Mouse (Mus musculus) testis, adult 10 weeks (tissue): ENCODE data around the gene Wdr5b. TPM values are rescaled to one million over a fixed set of nuclear protein-coding genes. Genes with fewer than 3 reads are reported as not detected.

Experiments
- polyA plus RNA-seq: library from polyadenylated mRNA; stranded (reverse); fragments of 350-450 nt; fragmentation: Illumina TruSeq; extraction: RNeasy Lipid Tissue Mini Kit (QIAGEN cat#74804); gene quantifications from one replicate; pipeline ENCODE4 v1.2.3, GENCODE M21; 2014; ENCODE audit warnings: low read depth, low replicate concordance

Wdr5b gene
- 3.9 TPM for polyA plus RNA-seq

GRCm38 (mm10) chr16:36040640-36041624, at the start of gene Wdr5b:
TSS of gene Wdr5b (plus strand) at chr16:36041190.

GRCm38 (mm10) chr16:36071450-36072379, 30.7 kb downstream of the Wdr5b start, which contains the start of the genes Fam162a and Ccdc58:
TSS of gene Fam162a (minus strand) at chr16:36071594.
TSS of gene Ccdc58 (plus strand) at chr16:36071685.

Other genes with a start within 250 kb of the Wdr5b start
- 1.2 TPM for gene Parp14, start 169.6 kb upstream of the Wdr5b start, polyA plus RNA-seq
- gene Parp9, start 102.7 kb upstream of the Wdr5b start, polyA plus RNA-seq, result 1.6 TPM
- 1.3 TPM for gene Dtx3l, start 102.0 kb upstream of the Wdr5b start, polyA plus RNA-seq
- gene Kpna1, start 62.4 kb upstream of the Wdr5b start, polyA plus RNA-seq, result 54.2 TPM
- gene Fam162a, start 30.4 kb downstream of the Wdr5b start, polyA plus RNA-seq, result 69.7 TPM
- gene Ccdc58, start 30.5 kb downstream of the Wdr5b start, polyA plus RNA-seq, result 84.4 TPM
- gene Csta1, start 90.1 kb downstream of the Wdr5b start, polyA plus RNA-seq, result not detected
- gene Stfa2l1, start 115.6 kb downstream of the Wdr5b start, polyA plus RNA-seq, result 0.77 TPM
- not detected for gene Gm5483, start 143.0 kb downstream of the Wdr5b start, polyA plus RNA-seq
- 4.8 TPM for gene Gm5416, start 169.2 kb downstream of the Wdr5b start, polyA plus RNA-seq
- not detected for gene 2010005H15Rik, start 180.3 kb downstream of the Wdr5b start, polyA plus RNA-seq
- 0.56 TPM for gene Stfa1, start 235.8 kb downstream of the Wdr5b start, polyA plus RNA-seq